Mouse (Mus musculus) heart, embryonic 13.5 days (tissue): ENCODE measurements around the gene Col5a2. TPM values are rescaled to one million over a fixed set of nuclear protein-coding genes. Genes with fewer than 3 reads are reported as not detected.
A peak's percentile ranks its signal among the peaks of the same experiment; 100 is the strongest.
"Not testable (repeated sequence)": the region's sequence is repeated elsewhere in the genome, so short reads cannot be mapped to it uniquely, and the experiment has no call there.

Experiments used
- ATAC-seq: fragments of 200-750 bp; cut with Nextera tagmentation; 2 replicates; pipeline ENCODE4 v1.8.0; 2017; ENCODE audit warnings: moderate TSS enrichment; ENCODE audit not compliant: insufficient number of reproducible peaks, low FRiP score, low TSS enrichment; ENCODE audit errors: extremely low read depth
- H3K27ac ChIP-seq: fragments of 300-500 bp; sonication (generic); replicated peaks from 2 replicates; pipeline ENCODE4 v1.5.1; 2015; ENCODE audit warnings: moderate library complexity, mild to moderate bottlenecking, inconsistent platforms
- H3K27me3 ChIP-seq: fragments of 300-500 bp; sonication (generic); replicated peaks from 2 replicates; pipeline ENCODE4 v1.6.1; 2015; ENCODE audit warnings: mild to moderate bottlenecking, inconsistent platforms
- H3K36me3 ChIP-seq: fragments of 300-500 bp; sonication (generic); 2 replicates; pipeline ENCODE4 v1.6.1; 2015; ENCODE audit warnings: mild to moderate bottlenecking, inconsistent platforms
- H3K4me1 ChIP-seq: fragments of 300-500 bp; sonication (generic); 2 replicates; pipeline ENCODE4 v1.6.1; 2015; ENCODE audit warnings: inconsistent platforms
- H3K4me2 ChIP-seq: fragments of 300-500 bp; sonication (generic); 2 replicates; pipeline ENCODE4 v1.6.1; 2015; ENCODE audit warnings: inconsistent platforms, mild to moderate bottlenecking, moderate library complexity
- H3K4me3 ChIP-seq: fragments of 300-500 bp; sonication (generic); 2 replicates; pipeline ENCODE4 v1.5.1; 2015; ENCODE audit warnings: moderate library complexity, mild to moderate bottlenecking, inconsistent platforms
- H3K9ac ChIP-seq: fragments of 300-500 bp; sonication (generic); 2 replicates; pipeline ENCODE4 v1.6.1; 2015; ENCODE audit warnings: inconsistent platforms, mild to moderate bottlenecking, moderate library complexity
- H3K9me3 ChIP-seq: fragments of 300-500 bp; sonication (generic); 2 replicates; pipeline ENCODE4 v1.6.1; 2016; ENCODE audit warnings: inconsistent platforms
- WGBS: fragments of 180-500 bp; shearing (Covaris S2); methylation state at CpG from one replicate; pipeline ENCODE4 v1.1.7; 2015; ENCODE audit warnings: mixed read lengths; 5-methylcytosine and 5-hydroxymethylcytosine counted together
- polyA plus RNA-seq: library from polyadenylated mRNA; unstranded; fragments of >200 nt; fragmentation: Nextera tagmentation; extraction: Ambion mirVana; gene quantifications from 2 replicates; pipeline ENCODE4 v1.2.1, GENCODE M21; 2015

Col5a2 gene
- polyA plus RNA-seq = 53.1 and 61.5 TPM in 2 replicates

GRCm38 (mm10) chr1:45502865-45503332 is at the start of gene Col5a2:
Col5a2 (minus strand) TSS chr1:45503282.
- Histone ChIP-seq H3K9ac (peak within 1 kb of the TSS; percentile 85), H3K4me3 (peak within 1 kb of the TSS; percentile 68), H3K4me2 (peak within 1 kb of the TSS; percentile 69), H3K27ac (peak within 1 kb of the TSS; percentile 93), H3K27me3 (no peaks in the 10 kb centered on the region), H3K9me3 (no peaks in the 10 kb centered on the region), H3K36me3 (no peaks in the 10 kb centered on the region), H3K4me1 (peaks cover 12% of the 10 kb centered on the region)
- ATAC-seq = no peak
- WGBS = 18% methylated on average over 12 of the region's 12 CpGs

- WGBS = 70% methylated on average over 4 of the region's 4 CpGs
- Histone ChIP-seq H3K9ac (no peak overlapping the region), H3K4me1 (no peaks in the 10 kb centered on the region), H3K9me3 (no peaks in the 10 kb centered on the region), H3K4me2 (no peak overlapping the region), H3K27ac (no peak overlapping the region), H3K36me3 (no peaks in the 10 kb centered on the region), H3K27me3 (no peaks in the 10 kb centered on the region), H3K4me3 (no peak overlapping the region)
- no peak for ATAC-seq
Observed at GRCm38 (mm10) chr1:45550531-45550930, 47.4 kb upstream of the Col5a2 start.

GRCm38 (mm10) chr1:45541888-45542287 is 38.8 kb upstream of the Col5a2 start:
- Histone ChIP-seq H3K4me2 (no peak overlapping the region), H3K9ac (no peak overlapping the region), H3K4me3 (no peak overlapping the region), H3K36me3 (no peaks in the 10 kb centered on the region), H3K27me3 (no peaks in the 10 kb centered on the region), H3K27ac (no peak overlapping the region), H3K9me3 (no peaks in the 10 kb centered on the region), H3K4me1 (peaks cover 6% of the 10 kb centered on the region)
- ATAC-seq = no peak
- 20% methylated on average over 1 of the region's 1 CpGs for WGBS

GRCm38 (mm10) chr1:45541161-45541560 is 38.1 kb upstream of the Col5a2 start:
- no peak overlapping the region for H3K9ac ChIP-seq
- H3K4me1 ChIP-seq = peaks cover 6% of the 10 kb centered on the region
- no peak overlapping the region for H3K27ac ChIP-seq
- no peak overlapping the region for H3K4me2 ChIP-seq
- H3K36me3 ChIP-seq = no peaks in the 10 kb centered on the region
- no peak for ATAC-seq
- no peaks in the 10 kb centered on the region for H3K9me3 ChIP-seq
- WGBS = 47% methylated on average over 2 of the region's 2 CpGs
- no peaks in the 10 kb centered on the region for H3K27me3 ChIP-seq
- H3K4me3 ChIP-seq = no peak overlapping the region

- Histone ChIP-seq H3K4me2 (no peak overlapping the region), H3K9ac (no peak overlapping the region), H3K4me1 (peaks cover 4% of the 10 kb centered on the region; the same call in 1 of the 2 replicates), H3K27ac (no peak overlapping the region), H3K4me3 (no peak overlapping the region), H3K9me3 (no peaks in the 10 kb centered on the region), H3K27me3 (no peaks in the 10 kb centered on the region), H3K36me3 (no peaks in the 10 kb centered on the region)
- no peak for ATAC-seq
- 61% methylated on average over 2 of the region's 2 CpGs for WGBS
Observed at GRCm38 (mm10) chr1:45531486-45531885, 28.4 kb upstream of the Col5a2 start.

GRCm38 (mm10) chr1:45527476-45527875 is 24.4 kb upstream of the Col5a2 start:
- not testable (repeated sequence) for H3K36me3 ChIP-seq, H3K4me3 ChIP-seq, H3K4me1 ChIP-seq, H3K27ac ChIP-seq, H3K9me3 ChIP-seq, H3K27me3 ChIP-seq, H3K9ac ChIP-seq, H3K4me2 ChIP-seq, ATAC-seq

- Histone ChIP-seq H3K36me3 (no peaks in the 10 kb centered on the region), H3K9me3 (no peaks in the 10 kb centered on the region), H3K4me2 (no peak overlapping the region), H3K4me3 (no peak overlapping the region), H3K27me3 (no peaks in the 10 kb centered on the region), H3K9ac (no peak overlapping the region), H3K4me1 (no peaks in the 10 kb centered on the region), H3K27ac (no peak overlapping the region)
- 83% methylated on average over 3 of the region's 3 CpGs for WGBS
- no peak for ATAC-seq
Observed at GRCm38 (mm10) chr1:45523601-45524000, 20.5 kb upstream of the Col5a2 start.

- WGBS = 74% methylated on average over 2 of the region's 2 CpGs
- Histone ChIP-seq H3K4me3 (no peak overlapping the region), H3K27ac (no peak overlapping the region), H3K27me3 (no peaks in the 10 kb centered on the region), H3K4me1 (no peaks in the 10 kb centered on the region), H3K9me3 (no peaks in the 10 kb centered on the region), H3K4me2 (no peak overlapping the region), H3K9ac (no peak overlapping the region), H3K36me3 (no peaks in the 10 kb centered on the region)
- ATAC-seq = no peak
Observed at GRCm38 (mm10) chr1:45521486-45521885, 18.4 kb upstream of the Col5a2 start.

GRCm38 (mm10) chr1:45502241-45502741 is 791 bp downstream of the Col5a2 start:
- Histone ChIP-seq H3K9me3 (no peaks in the 10 kb centered on the region), H3K4me3 (peak overlapping the region; percentile 68), H3K27me3 (no peaks in the 10 kb centered on the region), H3K4me1 (peaks cover 12% of the 10 kb centered on the region), H3K9ac (peak overlapping the region; percentile 85), H3K36me3 (no peaks in the 10 kb centered on the region), H3K4me2 (peak overlapping the region; percentile 69), H3K27ac (peak overlapping the region; percentile 93)
- WGBS = 5% methylated on average over 11 of the region's 11 CpGs
- ATAC-seq = no peak

- WGBS = 30% methylated on average over 6 of the region's 6 CpGs
- H3K36me3 ChIP-seq = no peaks in the 10 kb centered on the region
- H3K4me2 ChIP-seq = peak overlapping the region; percentile 69
- H3K27ac ChIP-seq = peak overlapping the region; percentile 93
- H3K9me3 ChIP-seq = no peaks in the 10 kb centered on the region
- no peaks in the 10 kb centered on the region for H3K27me3 ChIP-seq
- ATAC-seq = no peak
- peak overlapping the region; percentile 68 for H3K4me3 ChIP-seq
- peak overlapping the region; percentile 85 for H3K9ac ChIP-seq
- H3K4me1 ChIP-seq = peaks cover 12% of the 10 kb centered on the region
Observed at GRCm38 (mm10) chr1:45501437-45501836, 1.6 kb downstream of the Col5a2 start.

- Histone ChIP-seq H3K4me3 (peak overlapping the region; percentile 68), H3K27me3 (no peaks in the 10 kb centered on the region), H3K27ac (no peak overlapping the region), H3K4me2 (peak overlapping the region; percentile 48), H3K4me1 (peaks cover 12% of the 10 kb centered on the region), H3K9ac (no peak overlapping the region), H3K36me3 (no peaks in the 10 kb centered on the region), H3K9me3 (no peaks in the 10 kb centered on the region)
- no peak for ATAC-seq
- WGBS = 81% methylated on average over 6 of the region's 6 CpGs
Observed at GRCm38 (mm10) chr1:45500456-45500855, 2.6 kb downstream of the Col5a2 start.

GRCm38 (mm10) chr1:45495025-45495424 is 8.1 kb downstream of the Col5a2 start:
- Histone ChIP-seq H3K27ac (no peak overlapping the region), H3K4me3 (no peak overlapping the region), H3K4me1 (no peaks in the 10 kb centered on the region), H3K4me2 (no peak overlapping the region), H3K36me3 (no peaks in the 10 kb centered on the region), H3K27me3 (no peaks in the 10 kb centered on the region), H3K9ac (no peak overlapping the region), H3K9me3 (peaks cover 5% of the 10 kb centered on the region; the same call in 1 of the 2 replicates)
- no peak for ATAC-seq
- WGBS = 77% methylated on average over 2 of the region's 2 CpGs
